In the genomic region with DNA sequence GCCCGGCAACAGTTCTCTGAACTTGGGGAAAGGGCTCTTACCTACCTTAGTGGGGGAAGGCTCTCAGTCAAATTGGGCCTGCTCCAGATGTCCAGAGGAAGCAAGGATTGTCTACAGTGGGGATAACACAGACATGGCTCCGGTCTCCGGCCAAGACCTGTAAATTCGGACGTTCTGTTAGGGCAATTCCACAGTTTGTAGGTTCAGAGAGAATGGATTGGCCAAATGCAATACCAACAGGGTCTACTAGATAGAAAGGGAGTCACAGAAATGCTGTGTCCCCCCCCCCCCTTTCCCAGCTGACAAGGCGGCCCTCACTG, we compare ENCODE assay signal across 8 mouse cellular contexts. TPM values are rescaled to one million over a fixed set of nuclear protein-coding genes. Genes with fewer than 3 reads are reported as not detected.
A peak's percentile ranks its signal among the peaks of the same experiment; 100 is the strongest.
DNase-seq lines count a peak whose midpoint lies in the region; ATAC-seq and TF ChIP-seq lines count a peak whose summit lies in the region.

No protein-coding gene starts in this region.

- peak overlapping the region; percentile 98 for H3K4me2 ChIP-seq in heart, postnatal 0 days (ENCODE audit: low read depth, low read length)
- peak overlapping the region; percentile 100 for H3K4me2 ChIP-seq in hindbrain, embryonic 11.5 days (replicated peaks; ENCODE audit: low read depth, low read length)
- H3K4me2 ChIP-seq in midbrain, embryonic 11.5 days = peak overlapping the region; percentile 100

- TF ChIP-seq EP300 in heart, postnatal 0 days (IDR thresholded peaks at IDR 0.05; ENCODE audit: low read depth) = no peak

- TF ChIP-seq CTCF in heart, postnatal 0 days (IDR thresholded peaks at IDR 0.05; ENCODE audit: low read depth) = no peak

- ATAC-seq in heart, postnatal 0 days (ENCODE audit: insufficient read depth, low read depth) = no peak
- no peak for ATAC-seq in hindbrain, embryonic 11.5 days (ENCODE audit: low FRiP score)
- no peak for ATAC-seq in midbrain, embryonic 11.5 days (ENCODE audit: low FRiP score)

- H3K27ac ChIP-seq in heart, postnatal 0 days (ENCODE audit: low read depth) = peak overlapping the region; percentile 100
- H3K27ac ChIP-seq in hindbrain, embryonic 11.5 days (ENCODE audit: low read depth, low read length) = peak overlapping the region; percentile 100
- H3K27ac ChIP-seq in midbrain, embryonic 11.5 days (ENCODE audit: low read depth, low read length) = peak overlapping the region; percentile 100

- H3K9me3 ChIP-seq in heart, postnatal 0 days (replicated peaks; ENCODE audit: control insufficient read depth, low read length) = no peaks in the 10 kb centered on the region
- no peaks in the 10 kb centered on the region for H3K9me3 ChIP-seq in hindbrain, embryonic 11.5 days (ENCODE audit: control insufficient read depth, low read length)
- no peaks in the 10 kb centered on the region for H3K9me3 ChIP-seq in midbrain, embryonic 11.5 days (ENCODE audit: control insufficient read depth, low read length)

- no peaks in the 10 kb centered on the region for H3K27me3 ChIP-seq in heart, postnatal 0 days (ENCODE audit: control insufficient read depth, insufficient read depth, low read length)
- no peaks in the 10 kb centered on the region for H3K27me3 ChIP-seq in hindbrain, embryonic 11.5 days (ENCODE audit: control insufficient read depth, insufficient read depth, low read length)
- H3K27me3 ChIP-seq in midbrain, embryonic 11.5 days (ENCODE audit: control insufficient read depth, insufficient read depth, low read length) = no peaks in the 10 kb centered on the region

- 2% methylated on average over 6 of the region's 6 CpGs for WGBS in heart, postnatal 0 days
- 0% methylated on average over 5 of the region's 6 CpGs for WGBS in hindbrain, embryonic 11.5 days
- 0% methylated on average over 6 of the region's 6 CpGs for WGBS in midbrain, embryonic 11.5 days

- DNase-seq in heart, postnatal 0 days (ENCODE audit: low spot score) = no peak
- no peak for DNase-seq in heart, postnatal 10 days
- DNase-seq in MN1 (ENCODE audit: low spot score) = peak; percentile 45
- DNase-seq in hindbrain, embryonic 11.5 days (ENCODE audit: low spot score) = peak; percentile 82
- DNase-seq in midbrain, embryonic 11.5 days (ENCODE audit: low spot score, missing footprints) = no peak
- no peak for DNase-seq in adrenal gland, postnatal 4 days (ENCODE audit: low spot score in 2 of 2)
- no peak for DNase-seq in T-cell, adult 2 months (ENCODE audit: low spot score)
- DNase-seq in spleen, postnatal 14 days (ENCODE audit: low spot score in 2 of 2) = no peak

- intact Hi-C loops in heart, postnatal 10 days (cut with DNase I) = no loop called here

- H3K36me3 ChIP-seq in heart, postnatal 0 days (replicated peaks; ENCODE audit: control insufficient read depth, insufficient read depth, low read length) = no peaks in the 10 kb centered on the region
- no peaks in the 10 kb centered on the region for H3K36me3 ChIP-seq in hindbrain, embryonic 11.5 days (ENCODE audit: control insufficient read depth, insufficient read depth, low read length)
- peaks cover 3% of the 10 kb centered on the region; the same call in 1 of the 2 replicates for H3K36me3 ChIP-seq in midbrain, embryonic 11.5 days (ENCODE audit: control insufficient read depth, insufficient read depth, low read length)

- H3K4me3 ChIP-seq in heart, postnatal 0 days (ENCODE audit: low read depth, low read length) = peak overlapping the region; percentile 92
- H3K4me3 ChIP-seq in hindbrain, embryonic 11.5 days (ENCODE audit: low read depth, low read length) = peak overlapping the region; percentile 96
- H3K4me3 ChIP-seq in midbrain, embryonic 11.5 days (ENCODE audit: low read depth, low read length) = peak overlapping the region; percentile 95

- H3K4me1 ChIP-seq in heart, postnatal 0 days (ENCODE audit: control insufficient read depth, insufficient read depth) = peaks cover 44% of the 10 kb centered on the region
- H3K4me1 ChIP-seq in hindbrain, embryonic 11.5 days (replicated peaks; ENCODE audit: control insufficient read depth, insufficient read depth, low read length) = peaks cover 28% of the 10 kb centered on the region
- peaks cover 47% of the 10 kb centered on the region for H3K4me1 ChIP-seq in midbrain, embryonic 11.5 days (ENCODE audit: control insufficient read depth, insufficient read depth, low read length)

- peak overlapping the region; percentile 95 for H3K9ac ChIP-seq in heart, postnatal 0 days (replicated peaks; ENCODE audit: low read depth, low read length)
- peak overlapping the region; percentile 100 for H3K9ac ChIP-seq in hindbrain, embryonic 11.5 days (ENCODE audit: low read depth, low read length)
- H3K9ac ChIP-seq in midbrain, embryonic 11.5 days (ENCODE audit: low read length) = peak overlapping the region; percentile 100

RNA-seq across cellular contexts. Expression of gene Setd1b, which starts 4.1 kb away (rescaled TPM):
- 5.5 and 6.1 TPM in 2 replicates for total RNA-seq in heart, postnatal 0 days (2014; rRNA removed; ENCODE audit: low replicate concordance)
- polyA plus RNA-seq in heart, postnatal 0 days (2015; fragmentation: Nextera tagmentation; extraction: Ambion mirVana) = 4.9 and 5.1 TPM in 2 replicates
- 10 to 100 TPM; 19.6 to 22.1 TPM for total RNA-seq in heart, postnatal 10 days (2021)
- polyA plus RNA-seq in hindbrain, embryonic 11.5 days (2014; fragmentation: Nextera tagmentation; extraction: Ambion mirVana) = 11.0 and 14.2 TPM in 2 replicates
- polyA plus RNA-seq in midbrain, embryonic 11.5 days (2014; fragmentation: Nextera tagmentation; extraction: Ambion mirVana) = 9.8 and 10.0 TPM in 2 replicates
- 10 to 100 TPM; 36.8 to 37.2 TPM for total RNA-seq in adrenal gland, postnatal 4 days (2021)

RNA-seq across cellular contexts. Expression of gene Rhof, which starts 5.4 kb away (rescaled TPM):
- 1.4 and 2.1 TPM in 2 replicates for total RNA-seq in heart, postnatal 0 days (2014; rRNA removed; ENCODE audit: low replicate concordance)
- polyA plus RNA-seq in heart, postnatal 0 days (2015; fragmentation: Nextera tagmentation; extraction: Ambion mirVana) = 0.71 and 1.1 TPM in 2 replicates
- under 1 TPM; 0.64 to 0.77 TPM for total RNA-seq in heart, postnatal 10 days (2021)
- polyA plus RNA-seq in hindbrain, embryonic 11.5 days (2014; fragmentation: Nextera tagmentation; extraction: Ambion mirVana) = 1.7 and 2.0 TPM in 2 replicates
- polyA plus RNA-seq in midbrain, embryonic 11.5 days (2014; fragmentation: Nextera tagmentation; extraction: Ambion mirVana) = 1.6 TPM in 2 replicates
- 1 to 10 TPM; 1.8 TPM for total RNA-seq in adrenal gland, postnatal 4 days (2021)

RNA-seq across cellular contexts. Expression of gene Psmd9, which starts 31.3 kb away (rescaled TPM):
- 11.2 and 19.5 TPM in 2 replicates for total RNA-seq in heart, postnatal 0 days (2014; rRNA removed; ENCODE audit: low replicate concordance)
- polyA plus RNA-seq in heart, postnatal 0 days (2015; fragmentation: Nextera tagmentation; extraction: Ambion mirVana) = 54.0 and 54.9 TPM in 2 replicates
- total RNA-seq in heart, postnatal 10 days (2021) = 10 to 100 TPM; 20.5 to 24.6 TPM
- polyA plus RNA-seq in hindbrain, embryonic 11.5 days (2014; fragmentation: Nextera tagmentation; extraction: Ambion mirVana) = 73.5 and 78.7 TPM in 2 replicates
- polyA plus RNA-seq in midbrain, embryonic 11.5 days (2014; fragmentation: Nextera tagmentation; extraction: Ambion mirVana) = 59.6 and 60.7 TPM in 2 replicates
- 10 to 100 TPM; 36.0 to 36.5 TPM for total RNA-seq in adrenal gland, postnatal 4 days (2021)

RNA-seq across cellular contexts. Expression of gene Hpd, which starts 44.7 kb away (rescaled TPM):
- 0.43 and 0.92 TPM in 2 replicates for total RNA-seq in heart, postnatal 0 days (2014; rRNA removed; ENCODE audit: low replicate concordance)
- not detected in 2 replicates for polyA plus RNA-seq in heart, postnatal 0 days (2015; fragmentation: Nextera tagmentation; extraction: Ambion mirVana)
- not detected for total RNA-seq in heart, postnatal 10 days (2021)
- polyA plus RNA-seq in hindbrain, embryonic 11.5 days (2014; fragmentation: Nextera tagmentation; extraction: Ambion mirVana) = not detected in 2 replicates
- polyA plus RNA-seq in midbrain, embryonic 11.5 days (2014; fragmentation: Nextera tagmentation; extraction: Ambion mirVana) = not detected in 2 replicates
- 10 to 100 TPM in 1 of 2 experiments, 1 to 10 TPM in 1; 2.2 to 48.2 TPM for total RNA-seq in adrenal gland, postnatal 4 days (2021)

Comparison
In these comparisons a context has a peak if more than half of its experiments do, and no peak if none do; other contexts are left out.
1. DNase-seq: peak in MN1 (single experiment) and hindbrain, embryonic 11.5 days (single experiment); none in heart, postnatal 0 days (single experiment), heart, postnatal 10 days (0 of 2), midbrain, embryonic 11.5 days (single experiment), adrenal gland, postnatal 4 days (0 of 2), T-cell, adult 2 months (single experiment) and spleen, postnatal 14 days (0 of 2).
2. Peak in every context shown above with its lines, with median percentiles within 50 percentile points of each other: H3K27ac ChIP-seq, H3K4me2 ChIP-seq, H3K4me3 ChIP-seq and H3K9ac ChIP-seq.